Mouse (Mus musculus): ENCODE results near the gene 1700001O22Rik. TPM values are rescaled to one million over a fixed set of nuclear protein-coding genes. Genes with fewer than 3 reads are reported as not detected.

Gene 1700001O22Rik
- polyA plus RNA-seq, 2 experiments: not detected

GRCm38 (mm10) chr2:30792061-30792460 lies 11.4 kb downstream of the 1700001O22Rik start:
- H3K9ac ChIP-seq (replicated peaks): no peak overlapping the region
- peaks cover 3% of the 10 kb centered on the region; the same call in 1 of the 2 replicates for H3K27me3 ChIP-seq (ENCODE audit: control insufficient read depth, insufficient read depth, low read length)
- H3K27ac ChIP-seq: no peak overlapping the region
- H3K4me2 ChIP-seq (ENCODE audit: low read depth): no peak overlapping the region
- WGBS (ENCODE audit: insufficient replicate concordance): 67% methylated on average over 7 of the region's 7 CpGs
- TF ChIP-seq EP300 (IDR thresholded peaks at IDR 0.05; ENCODE audit: low read depth) (no peak), CTCF (IDR thresholded peaks at IDR 0.05; ENCODE audit: low read depth) (no peak)
- no peaks in the 10 kb centered on the region for H3K9me3 ChIP-seq (ENCODE audit: control insufficient read depth, low read length)
- DNase-seq (ENCODE audit: low read depth in 3 of 3, low spot score in 3 of 3) (no peak), ATAC-seq (ENCODE audit: insufficient read depth) (no peak)
- H3K36me3 ChIP-seq (replicated peaks; ENCODE audit: control insufficient read depth, insufficient read depth, low read depth): no peaks in the 10 kb centered on the region
- H3K4me3 ChIP-seq (ENCODE audit: insufficient read depth in 1 of 2, low read depth in 2 of 2, low read length in 2 of 2): no peak overlapping the region
- peaks cover 3% of the 10 kb centered on the region in 2 experiments; a peak in 2 of 4 replicates for H3K4me1 ChIP-seq (replicated peaks; ENCODE audit: control insufficient read depth in 2 of 2, insufficient read depth in 2 of 2, low read length in 1 of 2)

- no peaks in the 10 kb centered on the region for H3K36me3 ChIP-seq (replicated peaks; ENCODE audit: control insufficient read depth, insufficient read depth, low read depth)
- H3K27me3 ChIP-seq (ENCODE audit: control insufficient read depth, insufficient read depth, low read length): peaks cover 5% of the 10 kb centered on the region; the same call in 1 of the 2 replicates
- H3K4me3 ChIP-seq (ENCODE audit: insufficient read depth in 1 of 2, low read depth in 2 of 2, low read length in 2 of 2): no peak overlapping the region
- no peak overlapping the region for H3K27ac ChIP-seq
- H3K4me2 ChIP-seq (ENCODE audit: low read depth): no peak overlapping the region
- ATAC-seq (ENCODE audit: insufficient read depth): no peak
- no peak for DNase-seq (ENCODE audit: low read depth in 3 of 3, low spot score in 3 of 3)
- 37% methylated on average over 4 of the region's 4 CpGs for WGBS (ENCODE audit: insufficient replicate concordance)
- TF ChIP-seq CTCF (IDR thresholded peaks at IDR 0.05; ENCODE audit: low read depth) (no peak), EP300 (IDR thresholded peaks at IDR 0.05; ENCODE audit: low read depth) (no peak)
- H3K9ac ChIP-seq (replicated peaks): no peak overlapping the region
- no peaks in the 10 kb centered on the region for H3K9me3 ChIP-seq (ENCODE audit: control insufficient read depth, low read length)
- H3K4me1 ChIP-seq (replicated peaks; ENCODE audit: control insufficient read depth in 2 of 2, insufficient read depth in 2 of 2, low read length in 1 of 2): peaks cover 0 to 9% of the 10 kb centered on the region in 2 experiments; a peak in 2 of 4 replicates
These were observed 16.0 kb downstream of the 1700001O22Rik start for GRCm38 (mm10) chr2:30787466-30787865.

GRCm38 (mm10) chr2:30784078-30784994 lies 19.1 kb downstream of the 1700001O22Rik start:
- Histone ChIP-seq H3K9me3 (ENCODE audit: control insufficient read depth, low read length) (no peaks in the 10 kb centered on the region), H3K9ac (replicated peaks) (no peak overlapping the region), H3K4me2 (ENCODE audit: low read depth) (peak overlapping the region; percentile 51), H3K27ac (no peak overlapping the region), H3K4me3 (ENCODE audit: insufficient read depth in 1 of 2, low read depth in 2 of 2, low read length in 2 of 2) (peak overlapping the region; percentile 33 to 42), H3K4me1 (replicated peaks; ENCODE audit: control insufficient read depth in 2 of 2, insufficient read depth in 2 of 2, low read length in 1 of 2) (peaks cover 0 to 9% of the 10 kb centered on the region in 2 experiments; a peak in 2 of 4 replicates), H3K36me3 (replicated peaks; ENCODE audit: control insufficient read depth, insufficient read depth, low read depth) (no peaks in the 10 kb centered on the region), H3K27me3 (ENCODE audit: control insufficient read depth, insufficient read depth, low read length) (peaks cover 5% of the 10 kb centered on the region; the same call in 1 of the 2 replicates)
- TF ChIP-seq EP300 (IDR thresholded peaks at IDR 0.05; ENCODE audit: low read depth): no peak
- peak; percentile 12; the same call in 1 of the 2 replicates for TF ChIP-seq CTCF (IDR thresholded peaks at IDR 0.05; ENCODE audit: low read depth)
- ATAC-seq (ENCODE audit: insufficient read depth) (peak; percentile 31; the same call in 1 of the 2 replicates), DNase-seq (ENCODE audit: low read depth in 3 of 3, low spot score in 3 of 3) (no peak)
- 8% methylated on average over 40 of the region's 40 CpGs for WGBS (ENCODE audit: insufficient replicate concordance)

- H3K4me2 ChIP-seq (ENCODE audit: low read depth): peak overlapping the region; percentile 51
- ATAC-seq (ENCODE audit: insufficient read depth): no peak; the same call in 1 of the 2 replicates
These were observed 20.1 kb downstream of the 1700001O22Rik start for GRCm38 (mm10) chr2:30783346-30783745.

More at GRCm38 (mm10) chr2:30783346-30783745, 20.1 kb downstream of the 1700001O22Rik start:
- no peak overlapping the region for H3K27ac ChIP-seq
- TF ChIP-seq CTCF (IDR thresholded peaks at IDR 0.05; ENCODE audit: low read depth) (no peak), EP300 (IDR thresholded peaks at IDR 0.05; ENCODE audit: low read depth) (no peak)
- peak overlapping the region in 1 of 2 experiments; percentile 4; a peak in 1 of 4 replicates for H3K4me3 ChIP-seq (ENCODE audit: insufficient read depth in 1 of 2, low read depth in 2 of 2, low read length in 2 of 2)
- H3K9ac ChIP-seq (replicated peaks): 0 out of 2 replicates have a peak overlapping the region, but pooled peaks have one; percentile 18
- under 1% methylated on average over 13 of the region's 13 CpGs for WGBS (ENCODE audit: insufficient replicate concordance)
- no peaks in the 10 kb centered on the region for H3K36me3 ChIP-seq (replicated peaks; ENCODE audit: control insufficient read depth, insufficient read depth, low read depth)
- no peaks in the 10 kb centered on the region for H3K9me3 ChIP-seq (ENCODE audit: control insufficient read depth, low read length)
- H3K4me1 ChIP-seq (replicated peaks; ENCODE audit: control insufficient read depth in 2 of 2, insufficient read depth in 2 of 2, low read length in 1 of 2): peaks cover 0 to 12% of the 10 kb centered on the region in 2 experiments; a peak in 2 of 4 replicates
- H3K27me3 ChIP-seq (ENCODE audit: control insufficient read depth, insufficient read depth, low read length): peaks cover 5% of the 10 kb centered on the region; the same call in 1 of the 2 replicates
- DNase-seq (ENCODE audit: low read depth in 3 of 3, low spot score in 3 of 3): no peak

Data from liver, embryonic 14.5 days (tissue).